Mouse (Mus musculus): Measurements from ENCODE around the gene Ociad2.

GRCm38 (mm10) chr5:73351796-73352195, 11.0 kb upstream of the Ociad2 start:
- TF ChIP-seq POLR2A (IDR thresholded peaks at IDR 0.05; ENCODE audit: borderline replicate concordance, control insufficient read depth, low read depth, low read length) (no peak), CTCF (IDR thresholded peaks at IDR 0.05; ENCODE audit: control insufficient read depth, insufficient read depth, low read length) (no peak)
